Mouse (Mus musculus): ENCODE measurements around the gene Narf. TPM values are rescaled to one million over a fixed set of nuclear protein-coding genes. Genes with fewer than 3 reads are reported as not detected.

The Narf gene
- polyA plus RNA-seq, 1 experiment: 54.1 TPM

DNA sequence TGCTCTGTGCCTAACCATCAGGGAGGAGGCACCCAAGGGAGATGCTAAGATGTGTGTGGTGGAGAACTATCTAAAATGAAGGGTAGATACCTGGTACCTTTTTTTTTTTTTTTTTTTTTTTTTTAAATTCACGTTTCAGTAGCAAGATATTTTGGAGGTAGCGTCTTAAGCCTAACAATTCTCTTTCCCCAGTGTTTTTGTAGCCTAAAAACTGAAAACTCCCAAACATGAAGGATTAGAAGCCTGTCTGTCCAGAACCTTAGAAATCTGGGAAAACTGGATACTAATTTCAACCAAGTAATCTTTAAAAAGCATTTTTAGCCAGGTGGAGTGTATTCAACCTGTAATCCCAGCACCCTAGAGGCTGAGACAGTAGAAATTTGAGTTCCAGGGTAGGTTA, 24.0 kb downstream of the Narf start:
- no peak for DNase-seq
- Histone ChIP-seq H3K4me1 (ENCODE audit: control insufficient read depth, insufficient read depth, low read length) (peaks cover 4% of the 10 kb centered on the region; the same call in 1 of the 2 replicates), H3K27me3 (replicated peaks; ENCODE audit: control insufficient read depth, insufficient read depth, low read length) (no peaks in the 10 kb centered on the region), H3K36me3 (ENCODE audit: control insufficient read depth, insufficient read depth, low read length) (no peaks in the 10 kb centered on the region), H3K4me3 (ENCODE audit: insufficient read depth, low read depth, low read length) (peak overlapping the region; percentile 78), H3K27ac (ENCODE audit: insufficient read depth, low read depth, low read length) (no peak overlapping the region)
- TF ChIP-seq CTCF (conservative IDR thresholded peaks at IDR 0.05; ENCODE audit: insufficient read depth, insufficient read length, low read depth, low read length) (no peak), POLR2A (IDR thresholded peaks at IDR 0.05; ENCODE audit: low read depth, low read length) (no peak)
- WGBS: 44% methylated on average over 2 of the region's 2 CpGs

GRCm38 (mm10) chr11:121277516-121277915, 40.5 kb downstream of the Narf start:
- no peak for DNase-seq

GRCm38 (mm10) chr11:121278011-121278410, 41.0 kb downstream of the Narf start:
- no peak overlapping the region for H3K27ac ChIP-seq (ENCODE audit: insufficient read depth, low read depth, low read length)
- no peak for DNase-seq
- WGBS: 91% methylated on average over 3 of the region's 3 CpGs
- no peak overlapping the region for H3K4me3 ChIP-seq (ENCODE audit: insufficient read depth, low read depth, low read length)
- H3K4me1 ChIP-seq (ENCODE audit: control insufficient read depth, insufficient read depth, low read length): no peaks in the 10 kb centered on the region
- no peaks in the 10 kb centered on the region for H3K36me3 ChIP-seq (ENCODE audit: control insufficient read depth, insufficient read depth, low read length)
- TF ChIP-seq POLR2A (IDR thresholded peaks at IDR 0.05; ENCODE audit: low read depth, low read length): no peak
- TF ChIP-seq CTCF (conservative IDR thresholded peaks at IDR 0.05; ENCODE audit: insufficient read depth, insufficient read length, low read depth, low read length): no peak
- H3K27me3 ChIP-seq (replicated peaks; ENCODE audit: control insufficient read depth, insufficient read depth, low read length): no peaks in the 10 kb centered on the region

More at GRCm38 (mm10) chr11:121277516-121277915, 40.5 kb downstream of the Narf start:
- H3K4me1 ChIP-seq (ENCODE audit: control insufficient read depth, insufficient read depth, low read length): no peaks in the 10 kb centered on the region
- no peak overlapping the region for H3K27ac ChIP-seq (ENCODE audit: insufficient read depth, low read depth, low read length)
- TF ChIP-seq POLR2A (IDR thresholded peaks at IDR 0.05; ENCODE audit: low read depth, low read length) (no peak), CTCF (conservative IDR thresholded peaks at IDR 0.05; ENCODE audit: insufficient read depth, insufficient read length, low read depth, low read length) (no peak)
- 85% methylated on average over 8 of the region's 8 CpGs for WGBS
- H3K27me3 ChIP-seq (replicated peaks; ENCODE audit: control insufficient read depth, insufficient read depth, low read length): no peaks in the 10 kb centered on the region
- H3K36me3 ChIP-seq (ENCODE audit: control insufficient read depth, insufficient read depth, low read length): no peaks in the 10 kb centered on the region
- H3K4me3 ChIP-seq (ENCODE audit: insufficient read depth, low read depth, low read length): no peak overlapping the region

GRCm38 (mm10) chr11:121282911-121283310, 45.9 kb downstream of the Narf start:
- Histone ChIP-seq H3K4me3 (ENCODE audit: insufficient read depth, low read depth, low read length) (no peak overlapping the region), H3K27ac (ENCODE audit: insufficient read depth, low read depth, low read length) (no peak overlapping the region), H3K27me3 (replicated peaks; ENCODE audit: control insufficient read depth, insufficient read depth, low read length) (no peaks in the 10 kb centered on the region), H3K4me1 (ENCODE audit: control insufficient read depth, insufficient read depth, low read length) (no peaks in the 10 kb centered on the region), H3K36me3 (ENCODE audit: control insufficient read depth, insufficient read depth, low read length) (peaks cover 2% of the 10 kb centered on the region; the same call in 1 of the 2 replicates)
- 76% methylated on average over 6 of the region's 6 CpGs for WGBS
- no peak for TF ChIP-seq CTCF (conservative IDR thresholded peaks at IDR 0.05; ENCODE audit: insufficient read depth, insufficient read length, low read depth, low read length)
- no peak for TF ChIP-seq POLR2A (IDR thresholded peaks at IDR 0.05; ENCODE audit: low read depth, low read length)
- no peak for DNase-seq

DNA sequence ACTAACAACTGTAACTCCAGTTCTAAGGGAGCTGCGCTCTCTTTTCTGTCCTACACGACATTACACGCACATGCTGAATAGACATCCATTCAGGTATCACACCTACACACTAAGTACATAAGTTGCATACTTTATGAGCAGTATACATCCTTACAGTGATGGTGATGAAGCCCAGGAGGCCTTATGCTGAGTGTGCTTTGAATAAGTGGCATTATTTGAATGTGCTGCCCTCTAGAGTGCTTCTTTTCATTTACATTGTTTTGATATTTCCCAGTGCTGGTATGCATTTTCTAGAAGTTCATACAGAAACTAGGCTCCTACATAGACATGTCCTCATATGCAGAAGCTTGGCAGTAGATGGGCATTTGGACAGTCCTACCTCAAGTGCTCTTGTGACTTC, 52.8 kb downstream of the Narf start:
- TF ChIP-seq CTCF (conservative IDR thresholded peaks at IDR 0.05; ENCODE audit: insufficient read depth, insufficient read length, low read depth, low read length) (no peak), POLR2A (IDR thresholded peaks at IDR 0.05; ENCODE audit: low read depth, low read length) (no peak)
- Histone ChIP-seq H3K4me3 (ENCODE audit: insufficient read depth, low read depth, low read length) (no peak overlapping the region), H3K27ac (ENCODE audit: insufficient read depth, low read depth, low read length) (no peak overlapping the region), H3K36me3 (ENCODE audit: control insufficient read depth, insufficient read depth, low read length) (peaks cover 7% of the 10 kb centered on the region), H3K4me1 (ENCODE audit: control insufficient read depth, insufficient read depth, low read length) (no peaks in the 10 kb centered on the region), H3K27me3 (replicated peaks; ENCODE audit: control insufficient read depth, insufficient read depth, low read length) (no peaks in the 10 kb centered on the region)
- DNase-seq: peak; percentile 7
- WGBS: 95% methylated on average over 3 of the region's 3 CpGs

DNA sequence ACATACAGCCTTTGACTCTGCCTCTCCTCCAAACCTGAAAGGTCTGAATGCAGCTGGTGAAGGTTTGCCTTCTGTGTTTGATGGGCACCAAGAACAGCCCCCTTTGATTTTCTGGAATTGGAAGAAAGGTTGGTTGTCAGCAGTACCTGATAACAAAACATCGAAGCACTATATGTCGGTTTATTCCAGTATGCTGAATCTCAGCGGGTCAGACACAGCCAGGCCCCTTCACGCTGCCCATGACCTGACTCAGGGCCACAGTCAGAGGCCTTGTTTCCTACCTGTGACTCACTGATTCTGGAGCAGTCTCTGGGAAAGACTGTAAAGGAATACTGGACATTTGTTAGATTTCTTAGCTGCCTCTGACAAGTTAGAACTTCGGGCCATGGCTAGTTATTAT, 57.7 kb downstream of the Narf start:
- no peak for DNase-seq
- TF ChIP-seq POLR2A (IDR thresholded peaks at IDR 0.05; ENCODE audit: low read depth, low read length): no peak
- no peak for TF ChIP-seq CTCF (conservative IDR thresholded peaks at IDR 0.05; ENCODE audit: insufficient read depth, insufficient read length, low read depth, low read length)
- H3K27me3 ChIP-seq (replicated peaks; ENCODE audit: control insufficient read depth, insufficient read depth, low read length): no peaks in the 10 kb centered on the region
- H3K4me3 ChIP-seq (ENCODE audit: insufficient read depth, low read depth, low read length): no peak overlapping the region
- H3K36me3 ChIP-seq (ENCODE audit: control insufficient read depth, insufficient read depth, low read length): peaks cover 3% of the 10 kb centered on the region; the same call in 1 of the 2 replicates
- 93% methylated on average over 5 of the region's 5 CpGs for WGBS
- H3K27ac ChIP-seq (ENCODE audit: insufficient read depth, low read depth, low read length): no peak overlapping the region
- H3K4me1 ChIP-seq (ENCODE audit: control insufficient read depth, insufficient read depth, low read length): no peaks in the 10 kb centered on the region

GRCm38 (mm10) chr11:121298493-121298892, 61.4 kb downstream of the Narf start:
- H3K4me3 ChIP-seq (ENCODE audit: insufficient read depth, low read depth, low read length): no peak overlapping the region
- no peaks in the 10 kb centered on the region for H3K27me3 ChIP-seq (replicated peaks; ENCODE audit: control insufficient read depth, insufficient read depth, low read length)
- no peaks in the 10 kb centered on the region; the same call in 1 of the 2 replicates for H3K4me1 ChIP-seq (ENCODE audit: control insufficient read depth, insufficient read depth, low read length)
- TF ChIP-seq POLR2A (IDR thresholded peaks at IDR 0.05; ENCODE audit: low read depth, low read length): no peak
- TF ChIP-seq CTCF (conservative IDR thresholded peaks at IDR 0.05; ENCODE audit: insufficient read depth, insufficient read length, low read depth, low read length): no peak
- 95% methylated on average over 8 of the region's 8 CpGs for WGBS
- no peak overlapping the region for H3K27ac ChIP-seq (ENCODE audit: insufficient read depth, low read depth, low read length)
- DNase-seq: no peak
- H3K36me3 ChIP-seq (ENCODE audit: control insufficient read depth, insufficient read depth, low read length): no peaks in the 10 kb centered on the region
